Mouse (Mus musculus) brain, embryonic 14.5 days (tissue): ENCODE measurements at regions not wholly inside any gene's neighbourhood (a gene's known extent, or its start where the extent isn't known, plus 50 kb on each side); places are given as distances from the start of the nearest gene placed in this dataset.

Source experiments
- DNase-seq: peaks from one replicate; pipeline ENCODE4 v3.0.0-alpha.2; 2011; ENCODE audit warnings: low read depth
- CTCF ChIP-seq: fragments of 200-500 bp; IDR thresholded peaks from 2 replicates; pipeline ENCODE4 v1.5.1; 2012; ENCODE audit warnings: inconsistent platforms, mild to moderate bottlenecking, moderate library complexity, borderline replicate concordance; ENCODE audit not compliant: insufficient read depth, insufficient read length; ENCODE audit errors: extremely low read depth
- POLR2A ChIP-seq: fragments of 200-500 bp; IDR thresholded peaks from 2 replicates; pipeline ENCODE4 v1.6.1; 2012; ENCODE audit warnings: mild to moderate bottlenecking, inconsistent platforms, borderline replicate concordance; ENCODE audit not compliant: poor library complexity, insufficient read depth, insufficient read length, severe bottlenecking; ENCODE audit errors: extremely low read depth

DNA sequence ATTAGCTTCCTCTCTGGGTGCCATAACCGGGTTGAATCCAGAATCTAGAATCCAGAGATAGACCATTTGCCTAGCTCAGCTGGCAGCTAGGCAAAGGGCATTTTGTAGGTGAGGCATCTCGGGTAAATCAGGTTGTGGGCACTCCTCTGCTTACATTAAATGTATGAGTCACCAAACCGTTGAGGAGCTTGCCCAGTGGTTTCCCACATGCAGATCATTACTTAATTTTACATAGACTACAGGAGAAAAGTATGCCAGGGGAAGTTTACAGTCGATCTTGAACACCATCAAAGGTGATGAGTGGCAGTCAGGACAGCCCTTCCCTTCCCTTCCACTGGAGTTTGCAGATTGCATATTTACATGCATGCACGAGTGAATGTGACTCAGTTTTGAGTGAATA is 128.5 kb upstream of the Peli2 start:
- DNase-seq = no peak

DNA sequence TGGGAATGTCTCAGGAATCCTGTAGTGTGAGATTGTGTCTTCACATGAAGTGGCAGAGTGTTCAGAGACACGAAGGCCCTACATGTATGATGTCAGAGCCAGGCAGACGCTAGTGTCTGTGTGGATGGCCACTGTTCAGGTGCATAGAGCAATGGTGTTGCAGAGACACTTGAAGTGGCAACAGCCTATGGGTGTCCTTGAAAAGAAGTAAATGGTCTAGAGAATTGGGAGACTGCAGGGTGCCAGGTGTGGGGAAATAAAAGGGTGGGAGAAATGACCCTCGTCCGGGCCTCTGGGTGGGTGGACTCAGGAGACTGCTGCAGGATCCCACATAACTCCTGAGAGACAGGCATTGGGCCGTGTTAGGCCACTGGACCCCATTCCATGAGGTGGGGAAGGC is 127.8 kb upstream of the Peli2 start:
- no peak for DNase-seq
- no peak for TF ChIP-seq CTCF

More for the DNA sequence above, 128.5 kb upstream of the Peli2 start:
- TF ChIP-seq POLR2A (no peak), CTCF (no peak)

GRCm38 (mm10) chr14:47998936-47999335 is 121.7 kb upstream of the Peli2 start:
- no peak for TF ChIP-seq CTCF
- TF ChIP-seq POLR2A = no peak
- DNase-seq = no peak

GRCm38 (mm10) chr14:48005092-48005928 is 115.3 kb upstream of the Peli2 start:
- peak; percentile 62 for DNase-seq

DNA sequence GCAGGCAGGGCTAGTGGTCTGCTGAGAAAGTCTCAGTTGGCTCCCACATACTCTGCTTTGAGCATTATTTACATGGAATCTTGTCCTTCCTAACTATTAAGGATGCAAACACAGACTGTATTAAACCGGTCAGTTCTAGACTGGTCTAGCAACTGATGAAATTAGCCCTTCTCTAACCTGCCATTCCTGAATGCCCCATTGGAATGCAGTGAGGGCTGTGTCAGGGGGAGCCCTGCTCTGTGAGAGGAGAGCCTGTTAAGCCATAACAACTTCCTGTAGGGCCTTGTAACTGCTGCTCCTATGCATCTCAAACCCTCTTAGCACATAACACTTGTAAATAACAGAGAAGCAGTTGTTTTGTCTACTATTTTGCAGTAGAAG is 114.7 kb upstream of the Peli2 start:
- TF ChIP-seq CTCF = no peak
- no peak for TF ChIP-seq POLR2A
- no peak for DNase-seq

More at GRCm38 (mm10) chr14:48005092-48005928, 115.3 kb upstream of the Peli2 start:
- no peak for TF ChIP-seq POLR2A
- TF ChIP-seq CTCF = no peak

DNA sequence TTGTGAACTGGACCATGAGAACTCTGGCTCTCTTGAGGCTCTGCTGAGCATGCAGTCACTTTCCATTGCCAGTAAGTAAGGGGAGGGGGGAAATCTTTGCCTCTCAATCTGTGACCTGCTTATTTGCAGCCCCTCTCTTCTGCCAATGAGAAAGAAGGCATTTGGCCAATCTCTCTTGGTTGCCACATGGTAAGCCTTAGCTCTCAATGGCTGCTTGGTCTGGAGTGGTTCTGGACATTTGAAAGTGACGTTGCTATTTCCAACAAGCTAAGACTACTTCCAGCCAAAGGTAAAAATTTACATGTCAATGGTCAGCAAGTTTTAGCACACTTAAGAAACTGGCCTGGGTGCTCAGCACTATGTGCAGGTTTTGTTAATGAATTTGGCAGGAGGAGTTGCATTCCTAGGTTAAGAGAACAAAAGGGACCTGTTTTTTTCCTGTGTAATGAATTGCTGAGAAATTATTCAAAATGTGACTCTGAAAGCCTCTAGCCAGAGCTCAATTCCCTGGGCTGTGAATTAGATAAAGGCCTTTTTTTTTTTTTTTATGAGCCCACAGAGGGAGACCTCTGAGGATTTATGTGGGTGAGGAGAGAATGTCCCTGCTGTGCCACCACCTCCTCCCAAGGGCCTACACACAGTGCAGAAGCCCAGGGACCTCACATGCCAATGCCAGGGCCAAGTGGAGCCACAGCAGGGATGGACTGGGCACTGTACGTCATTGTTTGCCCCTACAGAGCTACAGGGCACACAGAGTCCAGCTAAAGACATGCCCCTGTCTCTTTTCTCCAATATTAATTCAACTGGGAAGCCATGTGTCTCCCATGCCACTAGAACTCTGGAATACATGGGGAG is 108.0 kb upstream of the Peli2 start:
- TF ChIP-seq CTCF (no peak), POLR2A (no peak)
- peak; percentile 88 for DNase-seq

DNA sequence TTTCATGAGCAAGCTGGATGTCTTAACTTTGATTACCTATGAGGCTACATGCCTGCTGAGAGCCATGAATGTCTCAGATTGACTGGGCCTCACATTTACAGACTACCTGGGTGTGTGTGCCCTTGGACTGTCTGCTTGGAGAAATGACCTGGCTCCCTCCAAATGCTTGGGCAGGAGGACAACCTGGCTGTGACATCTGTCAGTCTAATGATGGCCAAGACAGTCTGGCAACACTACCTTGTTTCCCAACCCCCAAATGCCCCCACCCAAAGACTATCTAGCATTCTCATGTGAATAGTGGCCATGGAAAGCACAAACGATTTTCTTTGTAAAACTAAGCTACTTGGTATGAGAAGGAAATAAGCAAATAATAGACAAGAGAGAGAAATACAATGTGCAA is 107.2 kb upstream of the Peli2 start:
- no peak for DNase-seq
- TF ChIP-seq POLR2A = no peak
- no peak for TF ChIP-seq CTCF

DNA sequence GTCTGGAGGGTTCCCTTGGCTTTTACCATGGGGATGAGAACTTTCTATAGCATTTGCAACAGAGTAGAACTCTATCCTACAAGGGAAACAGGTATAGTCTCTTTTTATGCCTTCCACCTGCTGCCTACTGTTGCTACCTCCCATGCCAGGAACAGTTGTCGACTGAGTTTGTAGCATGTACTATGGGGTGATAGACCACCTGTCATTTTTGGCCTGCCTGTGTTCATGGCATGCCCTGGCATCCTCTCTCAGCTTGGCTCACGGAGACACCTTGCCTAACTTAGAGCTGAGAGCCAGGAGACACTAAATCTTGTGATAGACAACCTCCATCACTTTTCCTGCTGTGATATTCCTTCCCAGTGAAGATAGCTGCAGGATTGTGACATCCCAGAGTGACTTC is 105.8 kb upstream of the Peli2 start:
- no peak for DNase-seq
- TF ChIP-seq POLR2A (no peak), CTCF (no peak)

DNA sequence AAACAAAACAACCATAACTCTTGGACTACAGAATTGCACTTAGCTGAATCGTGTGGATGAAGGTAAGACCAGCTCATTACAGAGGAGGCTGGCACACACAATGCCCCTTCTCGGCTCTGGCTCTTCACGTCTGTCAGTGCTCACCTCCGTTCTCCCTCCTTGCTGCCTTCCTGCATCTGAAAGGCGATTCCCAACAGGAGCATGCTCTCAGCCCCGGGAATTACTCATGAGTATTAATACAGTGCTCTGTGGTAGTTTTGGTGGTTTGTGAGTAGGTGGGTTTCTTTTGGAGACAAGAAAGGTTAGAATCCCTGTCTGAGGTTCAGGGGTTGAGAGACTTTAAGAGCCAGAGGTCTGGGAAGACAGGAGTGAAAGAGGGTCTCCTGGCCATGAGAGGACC is 102.7 kb upstream of the Peli2 start:
- TF ChIP-seq CTCF = no peak
- no peak for TF ChIP-seq POLR2A
- DNase-seq = no peak

DNA sequence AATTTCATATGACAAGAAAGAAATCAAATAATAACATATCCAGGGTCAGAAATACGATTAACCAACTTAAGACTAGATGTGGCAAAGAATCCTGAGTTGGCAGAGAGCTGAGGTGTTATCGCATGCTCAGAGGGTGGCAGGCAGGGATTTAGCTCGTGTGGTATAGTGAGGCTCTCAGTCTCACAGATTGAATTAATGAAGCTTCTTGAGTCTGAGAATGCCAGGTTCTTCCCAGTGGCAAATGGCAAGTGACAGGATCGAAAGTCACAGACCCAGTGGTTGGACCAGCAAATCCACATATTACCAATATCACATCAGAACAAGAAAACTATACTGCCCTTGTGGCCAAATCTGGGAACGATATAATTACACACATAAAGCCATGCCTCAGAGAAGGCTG is 101.3 kb upstream of the Peli2 start:
- no peak for TF ChIP-seq CTCF
- TF ChIP-seq POLR2A = no peak
- DNase-seq = no peak

DNA sequence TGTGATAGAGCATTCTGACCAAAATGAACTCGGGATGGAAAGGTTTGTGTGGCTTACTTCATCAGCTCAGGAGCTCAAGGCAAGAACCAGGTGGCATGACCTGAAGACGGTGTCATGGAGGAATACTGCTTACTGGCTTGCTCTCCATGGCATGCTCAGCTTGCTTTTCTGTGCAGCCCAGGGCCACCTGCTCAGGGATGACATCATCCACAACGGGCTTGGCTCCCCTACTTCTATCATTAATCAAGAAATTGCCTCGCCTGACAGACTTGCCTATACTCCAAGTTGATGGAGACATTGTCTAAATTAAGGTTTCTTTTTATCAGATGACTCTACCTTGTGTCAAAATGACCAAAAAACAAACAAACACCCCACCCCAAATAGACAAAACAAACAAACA is 98.4 kb upstream of the Peli2 start:
- no peak for DNase-seq
- TF ChIP-seq POLR2A = no peak
- TF ChIP-seq CTCF = no peak

DNA sequence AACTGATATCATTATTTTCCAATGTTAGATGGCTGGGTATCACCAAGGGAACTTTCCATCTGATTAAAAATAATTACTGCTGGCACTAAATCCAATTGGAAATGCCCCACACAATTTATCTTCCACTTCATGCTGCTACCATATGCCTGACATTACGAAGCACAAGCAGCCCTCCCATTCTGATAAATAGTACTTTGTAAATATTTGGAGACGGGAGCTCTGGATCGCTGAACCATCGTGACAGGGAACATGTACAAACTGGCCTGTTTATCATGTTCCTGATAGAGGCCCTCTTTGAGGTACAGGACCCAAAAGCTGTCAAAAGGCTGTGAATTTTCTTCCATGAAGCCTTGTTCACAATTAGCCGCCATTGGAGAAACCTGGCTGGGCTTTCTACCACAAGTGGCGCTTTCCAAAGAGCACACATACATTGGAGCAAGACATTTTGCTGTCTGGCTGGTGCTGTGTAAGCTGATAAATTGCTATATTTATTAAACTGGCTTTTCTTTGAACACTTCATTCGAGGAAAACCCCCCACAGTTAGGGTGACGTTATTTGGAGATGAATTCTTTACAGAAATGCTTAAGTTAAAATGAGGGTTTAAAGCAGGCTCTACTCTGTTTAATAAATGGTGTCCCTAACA is 96.5 kb upstream of the Peli2 start:
- peak; percentile 68 for DNase-seq
- TF ChIP-seq CTCF (no peak), POLR2A (no peak)
